Mouse (Mus musculus) heart, adult 11 months (tissue): ENCODE measurements around the gene Uhrf2.

ENCODE experiments used
- DNase-seq: peaks from one replicate; pipeline ENCODE4 v3.0.0; 2022

Gene Uhrf2

DNA sequence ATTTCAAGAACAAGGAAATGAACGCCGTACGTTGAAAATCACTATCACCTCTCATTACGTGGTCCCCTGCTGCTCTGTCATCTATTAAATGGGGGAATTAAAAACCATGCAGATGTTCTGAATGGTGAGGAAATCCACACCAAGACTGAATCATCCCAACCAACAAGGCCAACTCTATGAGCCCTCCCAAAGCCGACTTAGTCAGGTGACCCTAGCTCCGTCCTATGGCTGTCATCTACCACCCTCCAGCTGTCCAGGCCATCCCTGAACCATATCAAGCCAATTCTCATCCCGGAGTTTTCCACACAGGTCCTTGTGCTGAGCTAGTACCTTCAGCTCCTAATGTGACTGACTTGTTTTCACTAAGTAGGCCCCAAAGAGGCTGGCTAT lies 95.4 kb downstream of the Uhrf2 start:
- peak; percentile 70 for DNase-seq

DNA sequence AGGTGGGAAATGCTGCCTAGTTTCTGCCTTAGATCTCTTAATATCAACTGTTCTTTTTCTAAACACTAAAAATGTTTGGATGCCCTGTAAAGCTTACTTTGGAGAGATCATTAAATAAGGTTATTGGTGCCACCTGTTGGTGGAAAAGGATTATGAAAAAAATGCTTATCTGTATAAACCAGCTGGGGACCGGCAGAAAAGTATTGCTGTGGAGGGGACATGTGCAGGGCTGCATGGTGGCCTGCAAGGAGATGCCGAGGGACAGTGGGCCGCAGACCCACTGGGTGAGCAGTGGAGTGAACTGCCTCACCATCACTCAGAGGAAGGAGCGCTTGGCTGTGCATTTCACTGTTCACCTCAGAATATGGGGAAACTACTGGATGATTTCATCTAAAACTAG lies 97.9 kb downstream of the Uhrf2 start:
- peak; percentile 57 for DNase-seq

DNA sequence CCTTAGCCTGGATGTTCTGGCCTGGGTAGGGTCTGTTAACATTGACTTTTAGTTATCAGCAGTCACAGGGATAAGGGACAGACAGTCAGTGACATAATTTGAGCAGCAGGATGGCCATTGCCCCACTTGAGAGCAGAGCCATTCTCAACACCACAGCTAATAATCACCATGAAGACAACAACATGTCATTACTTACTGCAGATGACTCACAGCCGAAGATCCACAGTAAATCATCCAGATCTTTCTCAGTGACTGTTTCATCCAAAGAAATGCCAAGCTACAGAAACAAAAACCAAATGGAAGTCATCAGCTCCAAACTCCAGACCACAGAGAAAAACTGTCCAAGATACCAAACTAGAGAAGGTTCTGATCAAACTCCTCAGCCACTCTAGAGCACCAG lies 106.0 kb downstream of the Uhrf2 start:
- DNase-seq, result no peak
